Mouse (Mus musculus) effector memory CD4-positive, alpha-beta T cell, adult 7 months (primary cell): ENCODE measurements around the gene Zscan5b. TPM values are rescaled to one million over a fixed set of nuclear protein-coding genes. Genes with fewer than 3 reads are reported as not detected.

Source experiments
- polyA plus RNA-seq: library from polyadenylated mRNA; unstranded; fragments of 100-300 nt; shearing (Covaris generic); gene quantifications from one replicate; pipeline ENCODE4 v1.2.1, GENCODE M21; 2017

Zscan5b gene
- 0.35 TPM for polyA plus RNA-seq

DNA sequence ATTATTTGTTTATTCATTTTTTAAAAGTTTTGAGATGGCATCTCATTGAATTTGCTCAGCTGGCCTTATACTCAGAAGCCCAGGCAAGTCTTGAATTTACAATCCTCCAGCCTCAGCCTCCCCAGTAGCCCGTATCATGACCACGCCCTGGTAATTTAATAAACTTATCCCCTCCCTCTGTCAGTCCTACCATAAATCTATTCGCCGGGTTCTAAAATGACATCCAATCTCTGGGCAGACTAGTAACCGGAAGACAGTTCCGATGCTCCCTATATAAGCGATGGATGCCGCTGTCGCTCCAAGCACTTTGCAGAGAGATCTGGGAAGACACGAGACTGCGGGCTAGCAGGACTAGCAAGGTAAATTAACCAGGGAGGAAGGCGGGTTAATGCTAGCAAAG lies at the start of gene Zscan5b:
Zscan5b (plus strand) TSS at position 301 of the 400 bp plus-strand sequence.

GRCm38 (mm10) chr7:6196790-6197189 lies 25.3 kb upstream of the Zscan5b start, which contains the start of gene Galp:
Gene Galp (plus strand): TSS chr7:6197090.

DNA sequence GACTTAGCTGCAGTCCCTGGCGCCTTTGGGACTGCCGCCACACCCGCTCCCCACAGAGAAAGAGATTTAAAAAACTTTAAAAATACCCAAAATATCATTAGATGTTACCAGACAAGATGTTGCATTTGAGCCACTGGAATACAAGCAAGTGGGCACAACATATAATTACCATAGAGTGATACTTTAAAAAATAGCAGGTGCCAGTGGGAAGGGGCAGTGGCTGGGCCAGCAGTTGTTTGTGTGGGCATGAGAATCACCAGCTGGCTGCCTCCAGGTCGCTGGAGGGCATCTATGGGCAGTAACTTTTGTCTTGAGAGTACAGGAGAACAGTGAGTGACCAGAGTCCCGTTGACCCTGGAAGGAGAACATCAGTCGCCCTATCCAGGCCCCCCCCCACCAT lies 30.3 kb downstream of the Zscan5b start, which contains the start of gene Epp13:
Epp13 (plus strand) TSS at position 301 of the 400 bp plus-strand sequence.

GRCm38 (mm10) chr7:6285842-6286705 lies 64.0 kb downstream of the Zscan5b start, which contains the start of gene Zfp667:
Gene Zfp667 (plus strand): TSS chr7:6286579.

Other genes starting within 250 kb of the Zscan5b start
- gene Vmn1r65, start 211.3 kb upstream of the Zscan5b start, polyA plus RNA-seq = not detected
- gene Nlrp4c, start 177.1 kb upstream of the Zscan5b start, polyA plus RNA-seq = not detected
- gene Zfp787, start 66.3 kb upstream of the Zscan5b start, polyA plus RNA-seq = 26.5 TPM
- gene Zfp444, start 50.1 kb upstream of the Zscan5b start, polyA plus RNA-seq = 29.0 TPM
- not detected for gene Galp, start 25.2 kb upstream of the Zscan5b start, polyA plus RNA-seq
- gene Epp13, start 30.4 kb downstream of the Zscan5b start, polyA plus RNA-seq = not detected
- 8.4 TPM for gene Zfp667, start 64.3 kb downstream of the Zscan5b start, polyA plus RNA-seq
- 0.22 TPM for gene Zfp583, start 109.0 kb downstream of the Zscan5b start, polyA plus RNA-seq
- gene Gm3854, start 121.5 kb downstream of the Zscan5b start, polyA plus RNA-seq = 0.89 TPM
- gene Zfp78, start 141.0 kb downstream of the Zscan5b start, polyA plus RNA-seq = 1.9 TPM
- gene Zfp28, start 161.0 kb downstream of the Zscan5b start, polyA plus RNA-seq = 5.9 TPM
- 0.61 TPM for gene Smim17, start 176.4 kb downstream of the Zscan5b start, polyA plus RNA-seq
- not detected for gene Gm20715, start 188.0 kb downstream of the Zscan5b start, polyA plus RNA-seq
- not detected for gene Olfr1344, start 216.4 kb downstream of the Zscan5b start, polyA plus RNA-seq
- 0.05 TPM for gene Olfr1336, start 233.9 kb downstream of the Zscan5b start, polyA plus RNA-seq
- 0.35 TPM for gene Olfr1346, start 244.8 kb downstream of the Zscan5b start, polyA plus RNA-seq